In genomic region chr11:95033617-95034016, GRCm38 (mm10) we compare ENCODE assay signal across 17 mouse cellular contexts. TPM values are rescaled to one million over a fixed set of nuclear protein-coding genes. Genes with fewer than 3 reads are reported as not detected.
DNase-seq lines count a peak whose midpoint lies in the region; ATAC-seq and TF ChIP-seq lines count a peak whose summit lies in the region.
"Had no signal": no experiment of that assay in that cellular context is flagged by ENCODE, and none has a peak within 500 bp of the region (broad histone marks: within the 10 kb centered on the region; RNA-seq: fewer than 3 reads in every experiment).

No protein-coding gene starts in this region.

- 24% methylated on average over 14 of the region's 14 CpGs for WGBS in heart, embryonic 11.5 days (ENCODE audit: insufficient replicate concordance)
- 70% methylated on average over 14 of the region's 14 CpGs for WGBS in limb, embryonic 13.5 days
- WGBS in limb, embryonic 10.5 days: 71% methylated on average over 14 of the region's 14 CpGs
- WGBS in intestine, embryonic 15.5 days: 52% methylated on average over 14 of the region's 14 CpGs

- peaks cover 13% of the 10 kb centered on the region for H3K27me3 ChIP-seq in heart, embryonic 11.5 days (ENCODE audit: control insufficient read depth, insufficient read depth, low read length)
- 0 out of 2 replicates have a peak, but pooled peaks cover 3% of the 10 kb centered on the region for H3K27me3 ChIP-seq in limb, embryonic 13.5 days
- H3K27me3 ChIP-seq in limb, embryonic 10.5 days (ENCODE audit: low read depth, poor library complexity, severe bottlenecking): peaks cover 43% of the 10 kb centered on the region
- H3K27me3 ChIP-seq in intestine, embryonic 15.5 days (replicated peaks): no peaks in the 10 kb centered on the region
- H3K27me3 ChIP-seq: embryonic facial prominence, embryonic 13.5 days; heart, embryonic 15.5 days; hindbrain, embryonic 13.5 days had no signal

- H3K9ac ChIP-seq in heart, embryonic 11.5 days (ENCODE audit: low read depth, low read length): 0 out of 2 replicates have a peak overlapping the region, but pooled peaks have one; percentile 22
- 0 out of 2 replicates have a peak overlapping the region, but pooled peaks have one; percentile 13 for H3K9ac ChIP-seq in limb, embryonic 13.5 days
- H3K9ac ChIP-seq in ES-E14 (ENCODE audit: insufficient read depth, low read depth, low read length, poor library complexity, severe bottlenecking): peak overlapping the region; percentile 10; the same call in 1 of the 2 replicates
- no peak overlapping the region for H3K9ac ChIP-seq in intestine, embryonic 15.5 days
- H3K9ac ChIP-seq: embryonic facial prominence, embryonic 13.5 days; heart, embryonic 15.5 days; hindbrain, embryonic 13.5 days; liver, postnatal 0 days had no signal

- peaks cover 4% of the 10 kb centered on the region; the same call in 1 of the 2 replicates for H3K36me3 ChIP-seq in heart, embryonic 11.5 days (ENCODE audit: control insufficient read depth, insufficient read depth, low read length)
- peaks cover 52% of the 10 kb centered on the region for H3K36me3 ChIP-seq in limb, embryonic 13.5 days
- H3K36me3 ChIP-seq in limb, embryonic 10.5 days: peaks cover 4% of the 10 kb centered on the region; the same call in 1 of the 2 replicates
- H3K36me3 ChIP-seq in ES-E14 (ENCODE audit: control insufficient read depth, insufficient read depth, low read length, poor library complexity, severe bottlenecking): no peaks in the 10 kb centered on the region
- no peaks in the 10 kb centered on the region for H3K36me3 ChIP-seq in intestine, embryonic 15.5 days

- in situ Hi-C loops in ES-E14 (cut with MboI; ENCODE audit: low sequenced_read_pairs in 2 of 2, unreplicated experiment in 2 of 2): no loop called here

- H3K9me3 ChIP-seq in heart, embryonic 11.5 days (replicated peaks; ENCODE audit: control insufficient read depth, low read length): no peaks in the 10 kb centered on the region
- H3K9me3 ChIP-seq in limb, embryonic 13.5 days: no peaks in the 10 kb centered on the region
- H3K9me3 ChIP-seq in limb, embryonic 10.5 days (replicated peaks): no peaks in the 10 kb centered on the region
- no peaks in the 10 kb centered on the region for H3K9me3 ChIP-seq in ES-E14 (ENCODE audit: control insufficient read depth, insufficient read depth, low read depth, low read length)
- H3K9me3 ChIP-seq in intestine, embryonic 15.5 days: no peaks in the 10 kb centered on the region
- H3K9me3 ChIP-seq: embryonic facial prominence, embryonic 13.5 days; heart, embryonic 15.5 days; hindbrain, embryonic 13.5 days had no signal

- no peak overlapping the region for H3K4me3 ChIP-seq in heart, embryonic 11.5 days (ENCODE audit: low read depth, low read length)
- H3K4me3 ChIP-seq in limb, embryonic 13.5 days: no peak overlapping the region
- no peak overlapping the region for H3K4me3 ChIP-seq in limb, embryonic 10.5 days
- 0 out of 4 replicates have a peak overlapping the region, but pooled peaks of 1 of the 2 experiments have one; percentile 16 for H3K4me3 ChIP-seq in ES-E14 (ENCODE audit: insufficient read depth in 1 of 2, low read depth in 1 of 2, low read length in 2 of 2, poor library complexity in 1 of 2, severe bottlenecking in 1 of 2)
- H3K4me3 ChIP-seq in intestine, embryonic 15.5 days (replicated peaks): no peak overlapping the region
- H3K4me3 ChIP-seq: embryonic facial prominence, embryonic 13.5 days; heart, embryonic 15.5 days; hindbrain, embryonic 13.5 days had no signal

- peak overlapping the region; percentile 51; the same call in 1 of the 2 replicates for H3K27ac ChIP-seq in heart, embryonic 11.5 days (ENCODE audit: low read depth, low read length)
- H3K27ac ChIP-seq in limb, embryonic 13.5 days: no peak overlapping the region
- H3K27ac ChIP-seq in limb, embryonic 10.5 days: no peak overlapping the region
- no peak overlapping the region for H3K27ac ChIP-seq in ES-E14 (ENCODE audit: insufficient read depth, low read depth, low read length, poor library complexity, severe bottlenecking)
- H3K27ac ChIP-seq in intestine, embryonic 15.5 days: no peak overlapping the region
- H3K27ac ChIP-seq: embryonic facial prominence, embryonic 13.5 days; heart, embryonic 15.5 days; hindbrain, embryonic 13.5 days had no signal

- ATAC-seq in heart, embryonic 11.5 days (replicated peaks; ENCODE audit: insufficient number of reproducible peaks, low FRiP score, low TSS enrichment): no peak
- no peak for ATAC-seq in limb, embryonic 13.5 days (ENCODE audit: low FRiP score, low read depth)
- peak; percentile 35; the same call in 1 of the 2 replicates for ATAC-seq in intestine, embryonic 15.5 days
- ATAC-seq: liver, postnatal 0 days had no signal

- H3K4me1 ChIP-seq in heart, embryonic 11.5 days (ENCODE audit: control insufficient read depth, insufficient read depth, low read length): peaks cover 18% of the 10 kb centered on the region; the same call in 1 of the 2 replicates
- H3K4me1 ChIP-seq in limb, embryonic 13.5 days: no peaks in the 10 kb centered on the region
- H3K4me1 ChIP-seq in limb, embryonic 10.5 days: peaks cover 14% of the 10 kb centered on the region
- H3K4me1 ChIP-seq in ES-E14 (ENCODE audit: control insufficient read depth in 2 of 2, insufficient read depth in 2 of 2, low read length in 2 of 2, poor library complexity in 1 of 2): peaks cover 0 to 15% of the 10 kb centered on the region in 2 experiments; a peak in 2 of 4 replicates
- H3K4me1 ChIP-seq in intestine, embryonic 15.5 days (replicated peaks): peaks cover 14% of the 10 kb centered on the region
- H3K4me1 ChIP-seq: embryonic facial prominence, embryonic 13.5 days had no signal

- DNase-seq in heart, adult 9 months (ENCODE audit: low spot score in 2 of 2): no peak
- DNase-seq in limb, embryonic 10.5 days (ENCODE audit: low spot score): no peak
- DNase-seq in ES-E14 (ENCODE audit: low read depth, low spot score): no peak
- DNase-seq in urinary bladder, adult 2 months (ENCODE audit: low spot score): no peak
- DNase-seq: gastrocnemius, postnatal 14 days; layer of hippocampus, adult 9-11 months; liver, postnatal 0 days; spleen, adult 18-20 months had no signal

- peak overlapping the region; percentile 29 for H3K4me2 ChIP-seq in heart, embryonic 11.5 days
- no peak overlapping the region for H3K4me2 ChIP-seq in limb, embryonic 13.5 days (replicated peaks)
- 0 out of 2 replicates have a peak overlapping the region, but pooled peaks have one; percentile 17 for H3K4me2 ChIP-seq in intestine, embryonic 15.5 days (replicated peaks)
- H3K4me2 ChIP-seq: embryonic facial prominence, embryonic 13.5 days; heart, embryonic 15.5 days; hindbrain, embryonic 13.5 days had no signal

TF ChIP-seq in ES-E14, 5 proteins besides CTCF, POLR2A, EP300 and RAD21:
- no peak for TF ChIP-seq ZC3H11A (IDR thresholded peaks at IDR 0.05; ENCODE audit: borderline replicate concordance, low read depth, low read length)
- no peak for TF ChIP-seq HCFC1 (IDR thresholded peaks at IDR 0.05; ENCODE audit: borderline replicate concordance, insufficient read depth, low read length)
- no peak for TF ChIP-seq CHD2 (IDR thresholded peaks at IDR 0.05; ENCODE audit: low read depth, low read length)
- TF ChIP-seq ZNF384 (IDR thresholded peaks at IDR 0.05; ENCODE audit: low read depth, low read length): no peak
- TF ChIP-seq MAFK (IDR thresholded peaks at IDR 0.05; ENCODE audit: insufficient read depth, low read depth, low read length): no peak

RNA-seq across cellular contexts. Expression of gene Pdk2, which starts 7.5 kb away (rescaled TPM):
- polyA plus RNA-seq in heart, embryonic 11.5 days (2014; fragmentation: Nextera tagmentation; extraction: Ambion mirVana): 45.6 and 53.0 TPM in 2 replicates
- 33.7 and 34.9 TPM in 2 replicates for polyA plus RNA-seq in limb, embryonic 13.5 days (2015; fragmentation: Nextera tagmentation; extraction: Ambion mirVana)
- polyA plus RNA-seq in limb, embryonic 10.5 days (2016; fragmentation: Nextera tagmentation; extraction: Ambion mirVana): 9.8 and 21.2 TPM in 2 replicates
- total RNA-seq in ES-E14 (2012; rRNA removed): 1.3 and 1.7 TPM in 2 replicates
- 30.8 and 31.2 TPM in 2 replicates for polyA plus RNA-seq in intestine, embryonic 15.5 days (2015; fragmentation: Nextera tagmentation; extraction: Ambion mirVana)
- polyA plus RNA-seq in urinary bladder, adult 2 months (2012; rRNA removed): 34.6 and 59.4 TPM in 2 replicates

RNA-seq across cellular contexts. Expression of gene Samd14, which starts 23.9 kb away (rescaled TPM):
- polyA plus RNA-seq in heart, embryonic 11.5 days (2014; fragmentation: Nextera tagmentation; extraction: Ambion mirVana): 16.0 and 16.3 TPM in 2 replicates
- 37.2 and 37.7 TPM in 2 replicates for polyA plus RNA-seq in limb, embryonic 13.5 days (2015; fragmentation: Nextera tagmentation; extraction: Ambion mirVana)
- polyA plus RNA-seq in limb, embryonic 10.5 days (2016; fragmentation: Nextera tagmentation; extraction: Ambion mirVana): 29.7 and 39.2 TPM in 2 replicates
- total RNA-seq in ES-E14 (2012; rRNA removed): 0.53 and 0.89 TPM in 2 replicates
- 15.0 and 15.3 TPM in 2 replicates for polyA plus RNA-seq in intestine, embryonic 15.5 days (2015; fragmentation: Nextera tagmentation; extraction: Ambion mirVana)
- 5.8 and 9.6 TPM in 2 replicates for polyA plus RNA-seq in urinary bladder, adult 2 months (2012; rRNA removed)

RNA-seq across cellular contexts. Expression of gene Ppp1r9b, which starts 42.8 kb away (rescaled TPM):
- polyA plus RNA-seq in heart, embryonic 11.5 days (2014; fragmentation: Nextera tagmentation; extraction: Ambion mirVana): 11.4 and 16.3 TPM in 2 replicates
- 11.4 and 11.8 TPM in 2 replicates for polyA plus RNA-seq in limb, embryonic 13.5 days (2015; fragmentation: Nextera tagmentation; extraction: Ambion mirVana)
- polyA plus RNA-seq in limb, embryonic 10.5 days (2016; fragmentation: Nextera tagmentation; extraction: Ambion mirVana): 9.9 and 10.8 TPM in 2 replicates
- total RNA-seq in ES-E14 (2012; rRNA removed): 29.5 and 32.6 TPM in 2 replicates
- polyA plus RNA-seq in intestine, embryonic 15.5 days (2015; fragmentation: Nextera tagmentation; extraction: Ambion mirVana): 6.8 and 8.1 TPM in 2 replicates
- polyA plus RNA-seq in urinary bladder, adult 2 months (2012; rRNA removed): 16.0 and 35.7 TPM in 2 replicates

RNA-seq across cellular contexts. Expression of gene Itga3, which starts 43.0 kb away (rescaled TPM):
- 8.5 and 9.7 TPM in 2 replicates for polyA plus RNA-seq in heart, embryonic 11.5 days (2014; fragmentation: Nextera tagmentation; extraction: Ambion mirVana)
- 6.4 and 8.9 TPM in 2 replicates for polyA plus RNA-seq in limb, embryonic 13.5 days (2015; fragmentation: Nextera tagmentation; extraction: Ambion mirVana)
- 10.2 and 11.1 TPM in 2 replicates for polyA plus RNA-seq in limb, embryonic 10.5 days (2016; fragmentation: Nextera tagmentation; extraction: Ambion mirVana)
- 189 and 246 TPM in 2 replicates for total RNA-seq in ES-E14 (2012; rRNA removed)
- 32.8 and 35.6 TPM in 2 replicates for polyA plus RNA-seq in intestine, embryonic 15.5 days (2015; fragmentation: Nextera tagmentation; extraction: Ambion mirVana)
- 55.1 and 58.8 TPM in 2 replicates for polyA plus RNA-seq in urinary bladder, adult 2 months (2012; rRNA removed)
- total RNA-seq: MEL had no signal

RNA-seq across cellular contexts. Expression of gene Sgca, which starts 57.5 kb away (rescaled TPM):
- polyA plus RNA-seq in heart, embryonic 11.5 days (2014; fragmentation: Nextera tagmentation; extraction: Ambion mirVana): 24.7 and 25.3 TPM in 2 replicates
- 6.1 and 7.1 TPM in 2 replicates for polyA plus RNA-seq in limb, embryonic 13.5 days (2015; fragmentation: Nextera tagmentation; extraction: Ambion mirVana)
- 0.23 TPM in 1 of 2 replicates, not detected in the other for polyA plus RNA-seq in limb, embryonic 10.5 days (2016; fragmentation: Nextera tagmentation; extraction: Ambion mirVana)
- total RNA-seq in ES-E14 (2012; rRNA removed): 0.74 TPM in 1 of 2 replicates, not detected in the other
- polyA plus RNA-seq in intestine, embryonic 15.5 days (2015; fragmentation: Nextera tagmentation; extraction: Ambion mirVana): 0.19 TPM in 1 of 2 replicates, not detected in the other
- 69.2 and 93.5 TPM in 2 replicates for polyA plus RNA-seq in urinary bladder, adult 2 months (2012; rRNA removed)
- total RNA-seq: megakaryocyte-erythroid progenitor cell, adult 5-6 weeks; MEL had no signal
- polyA plus RNA-seq: intestine, embryonic 14.5 days had no signal
